Mouse (Mus musculus) T-cell, adult 66 days (primary cell): ENCODE results near the gene Ints1. TPM values are rescaled to one million over a fixed set of nuclear protein-coding genes. Genes with fewer than 3 reads are reported as not detected.

Source experiments
- total RNA-seq, 2 experiments: library from RNA; stranded (reverse); gene quantifications; 3 replicates in 1 of 2; 4 replicates in 1 of 2; pipeline ENCODE4 v1.2.4; 2023

The Ints1 gene
- 100 to 1,000 TPM; 114 to 117 TPM for total RNA-seq

DNA sequence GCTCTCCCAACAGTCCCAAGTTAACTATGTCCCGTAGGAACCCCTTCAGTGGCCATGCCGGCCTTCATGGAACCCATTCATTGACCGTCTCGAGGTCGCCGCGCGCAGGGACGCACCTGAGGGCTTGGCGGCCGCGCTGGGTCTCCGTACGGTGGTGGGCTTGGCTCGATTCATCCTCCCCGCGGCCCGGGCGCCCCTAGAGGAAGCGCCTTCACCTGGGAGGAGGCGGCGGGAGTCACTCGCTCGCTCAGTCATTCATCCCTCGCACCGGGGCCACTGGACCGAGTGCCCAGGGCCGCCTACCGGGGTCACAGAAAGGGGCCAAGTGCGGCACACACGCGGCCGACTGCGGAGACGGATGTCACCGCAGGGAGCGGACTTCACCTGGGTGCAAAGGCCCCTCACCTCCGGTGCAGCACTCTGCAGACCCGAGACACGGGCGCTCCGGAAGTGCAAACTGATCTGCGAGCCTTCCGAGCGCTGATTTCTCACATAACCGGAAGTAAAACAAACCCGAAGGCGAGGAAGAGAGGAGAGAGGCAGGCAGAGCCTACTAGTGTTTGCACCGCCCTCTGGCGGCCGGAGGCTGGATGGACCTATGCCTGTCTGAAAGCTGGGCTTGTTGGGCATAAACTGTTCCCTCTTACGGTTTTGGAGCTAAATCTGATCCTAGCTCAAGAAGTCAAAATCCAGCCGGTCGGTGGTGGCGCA lies at the start of gene Ints1:
Ints1 (minus strand) TSS at position 459 of the 711 bp plus-strand sequence.

DNA sequence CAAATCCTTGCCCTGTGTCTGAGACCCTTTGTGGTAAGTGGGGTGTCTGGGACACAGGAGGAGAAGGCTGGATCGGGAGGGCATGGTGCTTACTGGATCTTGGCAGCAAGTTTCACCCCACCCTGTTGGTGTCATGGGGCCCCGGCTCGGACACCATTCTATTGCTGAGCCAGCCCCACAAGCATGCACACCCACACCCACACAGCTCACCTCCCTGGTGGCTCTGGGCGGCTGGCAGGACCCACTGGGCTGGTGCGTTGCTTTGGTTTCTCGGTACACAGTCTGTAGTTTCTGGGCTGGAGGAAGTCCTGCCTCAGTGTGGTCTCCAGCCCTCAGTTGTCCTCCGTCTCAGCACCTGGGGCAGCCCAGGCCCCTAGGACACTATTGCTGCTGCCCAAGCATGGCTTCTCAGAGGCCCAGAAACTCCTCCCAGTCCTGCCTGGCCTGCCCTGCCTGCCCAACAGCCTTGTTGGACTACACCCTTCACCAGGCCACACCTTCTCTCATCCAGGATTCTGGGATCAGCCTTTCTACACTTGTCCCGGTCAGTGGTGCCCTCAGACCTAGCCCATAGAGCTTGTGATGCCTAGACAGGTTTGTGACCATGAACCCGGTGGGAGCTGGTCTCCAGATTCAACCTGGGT lies 44.2 kb upstream of the Ints1 start, which contains the start of gene Tmem184a:
Tmem184a (minus strand) TSS at position 380 of the 644 bp plus-strand sequence.

DNA sequence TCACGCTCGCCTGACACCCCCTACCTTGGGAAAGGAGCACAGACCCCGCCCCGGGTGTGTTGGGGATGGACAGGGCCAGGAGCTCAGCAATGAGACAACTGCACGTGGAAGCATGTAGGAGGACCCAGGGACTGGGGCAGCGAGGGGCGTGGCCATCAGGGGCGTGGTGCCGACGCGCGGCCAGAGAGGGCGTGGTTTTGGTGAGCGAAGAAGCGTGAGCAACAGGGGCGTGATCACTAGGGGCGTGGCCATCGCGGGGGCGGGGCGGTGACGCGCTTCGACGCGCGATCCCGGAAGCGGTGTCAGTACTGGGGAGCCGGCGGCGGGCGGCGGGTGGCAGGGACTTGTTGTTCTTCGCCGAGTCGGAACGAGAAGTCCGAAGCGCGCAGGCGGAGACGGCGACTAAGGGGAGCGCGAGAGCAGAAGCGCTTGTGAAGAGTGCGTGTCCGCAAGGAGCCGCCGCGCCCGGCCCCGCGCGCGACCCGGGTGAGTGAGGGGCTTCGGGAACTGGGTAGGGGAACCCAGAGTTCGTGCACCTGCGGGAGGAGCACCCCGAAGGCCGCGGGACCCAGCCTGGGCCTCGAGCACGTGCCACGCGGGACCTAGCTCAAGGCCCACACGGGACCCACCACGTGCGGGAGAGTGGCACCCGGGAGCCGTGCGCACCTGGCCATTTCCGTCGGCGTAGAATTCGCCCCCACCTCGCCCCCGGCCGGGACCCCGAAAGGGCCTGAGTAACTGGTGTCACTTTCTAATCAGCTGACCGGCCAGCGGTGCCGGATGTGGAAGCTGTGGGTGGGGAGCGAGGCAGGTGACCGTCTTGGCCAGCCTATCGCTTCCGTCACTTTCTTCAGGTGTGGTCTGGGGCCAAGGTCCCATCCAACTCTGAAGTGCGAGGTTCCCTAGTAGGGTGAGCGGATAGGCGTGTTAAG lies 16.0 kb upstream of the Ints1 start, which contains the start of gene Mafk:
Mafk (plus strand) TSS at position 287 of the 932 bp plus-strand sequence.

DNA sequence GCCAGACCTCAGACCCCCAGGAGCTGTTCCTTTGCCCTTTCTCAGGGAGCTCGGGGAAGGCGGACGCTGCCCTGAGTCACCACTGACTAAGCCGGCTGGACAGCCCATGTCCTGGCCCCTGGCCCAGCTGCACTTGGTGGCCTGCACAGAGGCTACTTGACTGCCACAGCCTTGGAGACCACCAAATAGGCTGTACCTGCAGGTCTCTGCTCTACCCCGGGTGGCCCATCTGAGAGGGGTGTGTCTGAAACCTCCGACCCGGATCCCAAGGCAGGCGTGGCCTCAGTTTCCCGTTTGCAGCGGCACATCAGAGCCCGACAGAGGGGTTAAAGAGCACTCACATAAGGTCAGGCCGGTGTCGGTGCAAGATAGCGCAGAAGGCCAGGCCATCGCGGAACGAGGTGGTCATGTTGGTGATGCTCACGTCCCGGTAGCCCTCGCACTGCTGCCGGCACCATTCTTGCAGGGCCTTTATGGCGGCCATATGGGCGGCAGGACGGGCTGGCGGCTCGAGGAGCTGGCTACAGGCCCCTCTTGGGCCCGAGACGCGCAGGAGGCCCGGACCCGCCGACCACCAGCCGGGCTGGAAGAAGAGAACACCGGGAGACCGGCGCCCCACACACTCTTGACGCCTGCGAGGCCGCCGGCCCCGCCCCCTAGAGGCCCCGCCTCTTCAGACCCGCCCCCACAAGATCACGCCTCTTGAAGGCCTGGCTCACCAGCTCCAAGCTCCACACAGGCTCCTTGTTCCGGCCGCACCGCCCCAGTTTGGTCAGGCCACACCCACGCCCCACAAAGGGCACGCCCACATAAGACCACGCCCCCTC lies 39.6 kb downstream of the Ints1 start, which contains the start of gene Micall2:
Micall2 (minus strand) TSS at position 660 of the 827 bp plus-strand sequence.

Other genes starting within 250 kb of the Ints1 start
- gene Uncx, start 232.2 kb downstream of the Ints1 start, total RNA-seq = not detected
- gene Micall2, start 39.3 kb downstream of the Ints1 start, total RNA-seq = under 1 TPM; 0.38 to 0.41 TPM
- 100 to 1,000 TPM; 178 to 191 TPM for gene Mafk, start 15.8 kb upstream of the Ints1 start, total RNA-seq
- gene Tmem184a, start 44.2 kb upstream of the Ints1 start, total RNA-seq = under 1 TPM in 1 of 2 experiments, not detected in 1; 0.20 TPM
- not detected for gene Gm26938, start 50.7 kb upstream of the Ints1 start, total RNA-seq
- gene Psmg3, start 51.2 kb upstream of the Ints1 start, total RNA-seq = 10 to 100 TPM; 13.5 to 16.2 TPM
- not detected for gene Elfn1, start 132.3 kb upstream of the Ints1 start, total RNA-seq